Mouse (Mus musculus) heart, embryonic 10.5 days (tissue): ENCODE measurements around the gene Gm49361. TPM values are rescaled to one million over a fixed set of nuclear protein-coding genes. Genes with fewer than 3 reads are reported as not detected.

Experiments used
- DNase-seq: peaks from one replicate; pipeline ENCODE4 v3.0.0-alpha.2; 2017; ENCODE audit warnings: low spot score
- H3K27ac ChIP-seq: fragments of 300-500 bp; sonication (generic); 2 replicates; pipeline ENCODE4 v1.5.1; 2016; ENCODE audit warnings: mild to moderate bottlenecking
- H3K27me3 ChIP-seq: fragments of 300-500 bp; sonication (generic); 2 replicates; pipeline ENCODE4 v1.6.1; 2016; ENCODE audit warnings: mild to moderate bottlenecking; ENCODE audit not compliant: poor library complexity, insufficient read depth, severe bottlenecking
- H3K36me3 ChIP-seq: fragments of 300-500 bp; sonication (generic); 2 replicates; pipeline ENCODE4 v1.6.1; 2016; ENCODE audit warnings: mild to moderate bottlenecking, moderate library complexity
- H3K4me1 ChIP-seq: fragments of 300-500 bp; sonication (generic); 2 replicates; pipeline ENCODE4 v1.6.1; 2016; ENCODE audit warnings: mild to moderate bottlenecking
- H3K4me3 ChIP-seq: fragments of 300-500 bp; sonication (generic); 2 replicates; pipeline ENCODE4 v1.5.1; 2016; ENCODE audit warnings: mild to moderate bottlenecking, moderate library complexity
- H3K9me3 ChIP-seq: fragments of 300-500 bp; sonication (generic); 2 replicates; pipeline ENCODE4 v1.6.1; 2016; ENCODE audit warnings: mild to moderate bottlenecking, moderate library complexity
- WGBS: fragments of 180-500 bp; shearing (Covaris S2); methylation state at CpG from one replicate; pipeline ENCODE4 v1.1.7; 2016; 5-methylcytosine and 5-hydroxymethylcytosine counted together
- polyA plus RNA-seq: library from polyadenylated mRNA; unstranded; fragments of >200 nt; fragmentation: Nextera tagmentation; extraction: Ambion mirVana; gene quantifications from 2 replicates; pipeline ENCODE4 v1.2.1, GENCODE M21; 2016

The Gm49361 gene
- polyA plus RNA-seq, 1 experiment from 2014 or later: not detected

DNA sequence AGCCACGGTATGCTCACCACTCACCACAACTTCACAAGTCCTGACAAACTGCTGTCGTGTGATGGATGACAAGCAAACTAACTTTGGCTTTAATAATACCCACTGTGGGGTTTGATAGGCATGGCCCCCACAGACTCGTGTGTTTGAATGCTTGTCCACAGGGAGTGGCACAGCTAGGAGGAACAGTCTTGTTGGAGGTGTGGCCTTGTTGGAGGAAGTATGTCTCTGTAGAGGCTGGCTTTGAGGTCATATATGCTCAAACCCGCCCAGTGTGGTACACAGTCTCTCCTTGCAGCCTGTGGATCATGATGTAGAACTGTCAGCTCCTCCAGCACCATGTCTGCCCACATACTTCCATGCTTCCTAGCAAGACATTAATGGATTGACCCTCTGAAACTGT is 27.7 kb downstream of the Gm49361 start:
- Histone ChIP-seq H3K27ac (no peak overlapping the region), H3K36me3 (peaks cover 49% of the 10 kb centered on the region), H3K4me1 (peaks cover 8% of the 10 kb centered on the region; the same call in 1 of the 2 replicates), H3K4me3 (no peak overlapping the region), H3K27me3 (no peaks in the 10 kb centered on the region), H3K9me3 (no peaks in the 10 kb centered on the region)
- 78% methylated on average over 4 of the region's 4 CpGs for WGBS
- DNase-seq: no peak

GRCm38 (mm10) chr14:57716601-57717245 is 29.2 kb downstream of the Gm49361 start:
- no peak overlapping the region for H3K4me3 ChIP-seq
- DNase-seq: no peak
- no peaks in the 10 kb centered on the region for H3K27me3 ChIP-seq
- H3K4me1 ChIP-seq: peaks cover 8% of the 10 kb centered on the region; the same call in 1 of the 2 replicates
- no peaks in the 10 kb centered on the region for H3K9me3 ChIP-seq
- WGBS: 93% methylated on average over 4 of the region's 4 CpGs
- no peak overlapping the region for H3K27ac ChIP-seq
- peaks cover 40% of the 10 kb centered on the region for H3K36me3 ChIP-seq

DNA sequence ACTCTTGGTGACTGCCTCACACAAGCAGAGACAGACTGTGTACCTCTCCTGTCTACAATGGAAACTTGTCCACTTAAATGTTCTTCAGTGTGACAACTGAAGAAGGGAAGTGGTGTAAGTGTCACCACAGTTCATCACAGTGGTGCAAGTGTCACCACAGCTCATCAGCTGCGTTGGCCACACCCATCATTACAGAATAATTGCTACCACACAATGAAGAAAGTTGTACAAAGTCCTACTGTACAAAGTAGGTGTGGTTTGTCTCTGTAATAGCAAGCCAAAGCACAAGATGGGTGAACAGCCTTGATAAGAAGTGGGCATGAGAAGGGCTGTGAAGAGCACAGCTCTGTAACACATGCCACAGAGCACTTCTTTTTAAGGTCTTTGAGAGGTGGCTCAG is 33.0 kb downstream of the Gm49361 start:
- Histone ChIP-seq H3K27me3 (no peaks in the 10 kb centered on the region), H3K4me3 (no peak overlapping the region), H3K4me1 (peaks cover 16% of the 10 kb centered on the region), H3K9me3 (no peaks in the 10 kb centered on the region), H3K27ac (no peak overlapping the region), H3K36me3 (peaks cover 36% of the 10 kb centered on the region)
- 94% methylated on average over 1 of the region's 1 CpGs for WGBS
- DNase-seq: no peak

- Histone ChIP-seq H3K27me3 (no peaks in the 10 kb centered on the region), H3K9me3 (no peaks in the 10 kb centered on the region), H3K4me1 (peaks cover 23% of the 10 kb centered on the region), H3K27ac (no peak overlapping the region), H3K4me3 (no peak overlapping the region), H3K36me3 (peaks cover 34% of the 10 kb centered on the region)
- WGBS: 91% methylated on average over 6 of the region's 6 CpGs
- no peak for DNase-seq
Measured at GRCm38 (mm10) chr14:57711059-57711458, 34.8 kb downstream of the Gm49361 start.

GRCm38 (mm10) chr14:57709171-57709570 is 36.7 kb downstream of the Gm49361 start:
- 64% methylated on average over 10 of the region's 10 CpGs for WGBS
- Histone ChIP-seq H3K36me3 (peaks cover 42% of the 10 kb centered on the region), H3K27ac (0 out of 2 replicates have a peak overlapping the region, but pooled peaks have one; percentile 1), H3K9me3 (no peaks in the 10 kb centered on the region), H3K27me3 (no peaks in the 10 kb centered on the region), H3K4me1 (peaks cover 19% of the 10 kb centered on the region), H3K4me3 (no peak overlapping the region)
- DNase-seq: no peak

DNA sequence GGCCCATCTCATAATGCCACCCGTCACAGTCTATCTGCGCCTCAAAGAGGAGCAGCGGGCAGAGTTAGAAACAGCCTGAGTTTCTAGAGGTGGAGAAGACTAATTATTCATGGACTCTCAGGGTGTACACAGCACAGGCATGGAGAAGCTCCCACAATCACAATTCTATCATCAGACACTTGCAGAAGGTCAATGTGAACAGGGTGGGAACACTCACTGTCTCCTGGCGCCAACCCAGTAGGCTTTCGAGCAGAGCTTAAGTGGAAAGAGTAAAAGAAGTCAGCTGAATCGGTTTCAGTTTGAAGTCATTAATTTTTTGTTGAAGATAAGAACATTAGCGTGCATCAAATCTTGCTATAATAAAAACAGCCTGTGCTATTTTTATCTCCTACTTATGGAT is 37.3 kb downstream of the Gm49361 start:
- H3K27ac ChIP-seq: no peak overlapping the region
- H3K9me3 ChIP-seq: no peaks in the 10 kb centered on the region
- WGBS: 85% methylated on average over 7 of the region's 7 CpGs
- no peaks in the 10 kb centered on the region for H3K27me3 ChIP-seq
- no peak for DNase-seq
- no peak overlapping the region for H3K4me3 ChIP-seq
- H3K4me1 ChIP-seq: peaks cover 19% of the 10 kb centered on the region
- peaks cover 43% of the 10 kb centered on the region for H3K36me3 ChIP-seq

- no peak for DNase-seq
- H3K27ac ChIP-seq: peak overlapping the region; percentile 22; the same call in 1 of the 2 replicates
- H3K27me3 ChIP-seq: no peaks in the 10 kb centered on the region
- peaks cover 19% of the 10 kb centered on the region for H3K4me1 ChIP-seq
- H3K4me3 ChIP-seq: no peak overlapping the region
- H3K9me3 ChIP-seq: no peaks in the 10 kb centered on the region
- H3K36me3 ChIP-seq: peaks cover 48% of the 10 kb centered on the region
- WGBS: 76% methylated on average over 18 of the region's 18 CpGs
Measured at GRCm38 (mm10) chr14:57707100-57707893, 38.6 kb downstream of the Gm49361 start.

DNA sequence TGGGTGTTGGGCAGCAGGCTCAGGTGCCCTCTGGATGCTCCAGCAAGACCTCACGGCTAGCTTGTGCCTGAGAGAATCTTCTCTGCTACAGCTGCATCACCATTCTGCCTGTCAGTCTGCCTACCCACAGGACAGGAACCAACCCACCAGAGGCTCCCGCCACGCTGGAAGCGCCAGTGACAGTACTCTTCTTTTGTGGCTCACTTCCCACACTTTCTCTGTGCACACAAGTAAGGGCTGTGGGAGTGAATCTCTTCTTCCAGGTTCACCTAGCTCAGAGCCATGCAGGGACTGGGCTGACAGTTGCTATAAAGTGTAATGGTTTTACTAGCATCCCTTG is 39.2 kb downstream of the Gm49361 start:
- peaks cover 54% of the 10 kb centered on the region for H3K36me3 ChIP-seq
- H3K4me3 ChIP-seq: no peak overlapping the region
- H3K27ac ChIP-seq: no peak overlapping the region
- 91% methylated on average over 4 of the region's 4 CpGs for WGBS
- H3K27me3 ChIP-seq: no peaks in the 10 kb centered on the region
- no peaks in the 10 kb centered on the region for H3K9me3 ChIP-seq
- DNase-seq: no peak
- H3K4me1 ChIP-seq: peaks cover 19% of the 10 kb centered on the region

DNA sequence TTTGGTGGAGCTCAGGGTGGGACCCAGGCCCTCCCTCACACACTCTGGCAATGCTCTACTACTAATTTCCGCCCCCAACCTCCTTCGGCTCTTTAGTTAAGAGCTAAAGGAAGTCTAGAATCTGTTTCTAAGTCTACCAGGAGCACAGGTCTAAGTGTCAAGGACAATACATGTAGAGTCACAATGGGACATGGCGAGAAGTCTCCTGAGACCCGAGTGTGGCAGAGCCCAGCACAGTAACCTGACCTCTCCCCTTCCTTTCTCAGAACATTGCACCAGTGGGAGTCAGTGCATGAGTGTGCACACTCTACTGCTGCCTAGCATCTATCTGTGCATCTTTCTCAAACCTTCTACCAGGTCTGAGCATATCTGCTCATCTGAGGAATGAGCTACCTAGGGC is 40.1 kb downstream of the Gm49361 start:
- Histone ChIP-seq H3K4me1 (peaks cover 19% of the 10 kb centered on the region), H3K9me3 (no peaks in the 10 kb centered on the region), H3K27ac (no peak overlapping the region), H3K27me3 (no peaks in the 10 kb centered on the region), H3K4me3 (no peak overlapping the region), H3K36me3 (peaks cover 54% of the 10 kb centered on the region)
- DNase-seq: no peak
- 87% methylated on average over 4 of the region's 4 CpGs for WGBS

GRCm38 (mm10) chr14:57705075-57705474 is 40.8 kb downstream of the Gm49361 start:
- no peaks in the 10 kb centered on the region for H3K27me3 ChIP-seq
- H3K36me3 ChIP-seq: peaks cover 60% of the 10 kb centered on the region
- no peak overlapping the region for H3K4me3 ChIP-seq
- H3K4me1 ChIP-seq: peaks cover 19% of the 10 kb centered on the region
- 78% methylated on average over 4 of the region's 4 CpGs for WGBS
- H3K27ac ChIP-seq: no peak overlapping the region
- H3K9me3 ChIP-seq: no peaks in the 10 kb centered on the region
- DNase-seq: no peak

DNA sequence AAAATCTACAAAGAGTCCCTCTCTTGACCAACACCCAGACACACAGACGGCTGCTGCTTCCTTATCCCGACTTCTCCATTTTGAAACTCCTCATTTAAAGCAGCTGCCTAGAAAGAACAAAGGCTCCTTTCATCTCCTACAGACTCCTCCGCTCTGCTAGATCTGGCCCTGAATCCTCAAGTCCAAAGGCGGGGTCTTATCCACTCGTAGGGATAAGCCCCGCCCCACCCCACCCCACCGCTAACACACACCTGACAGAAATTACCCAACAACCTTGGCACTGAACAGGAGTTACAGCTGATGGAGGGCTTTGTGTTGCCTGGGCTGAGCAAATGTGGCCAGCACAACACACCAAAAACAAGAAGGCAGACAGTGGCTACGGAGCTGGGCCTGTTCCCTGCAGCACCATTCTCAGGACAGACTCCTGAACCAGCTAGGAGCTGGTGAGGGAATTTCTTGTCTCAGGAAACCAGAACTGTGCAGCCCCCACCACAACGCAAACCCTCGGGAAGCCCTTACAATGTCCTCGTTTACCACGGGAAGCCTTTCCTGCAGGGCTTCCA is 43.9 kb downstream of the Gm49361 start:
- DNase-seq: no peak
- WGBS: 80% methylated on average over 12 of the region's 12 CpGs

GRCm38 (mm10) chr14:57699461-57699970 is 46.4 kb downstream of the Gm49361 start:
- Histone ChIP-seq H3K27ac (no peak overlapping the region), H3K27me3 (no peaks in the 10 kb centered on the region), H3K4me3 (no peak overlapping the region), H3K9me3 (no peaks in the 10 kb centered on the region), H3K36me3 (peaks cover 78% of the 10 kb centered on the region), H3K4me1 (no peaks in the 10 kb centered on the region)
- peak; percentile 72 for DNase-seq
- WGBS: 94% methylated on average over 33 of the region's 33 CpGs

More for the DNA sequence above, 43.9 kb downstream of the Gm49361 start:
- Histone ChIP-seq H3K27ac (no peak overlapping the region), H3K27me3 (no peaks in the 10 kb centered on the region), H3K9me3 (no peaks in the 10 kb centered on the region), H3K4me3 (no peak overlapping the region), H3K4me1 (0 out of 2 replicates have a peak, but pooled peaks cover under 1% of the 10 kb centered on the region), H3K36me3 (peaks cover 73% of the 10 kb centered on the region)

- Histone ChIP-seq H3K27me3 (no peaks in the 10 kb centered on the region), H3K36me3 (peaks cover 81% of the 10 kb centered on the region)
Measured at GRCm38 (mm10) chr14:57699016-57699415, 46.9 kb downstream of the Gm49361 start.

More at GRCm38 (mm10) chr14:57699016-57699415, 46.9 kb downstream of the Gm49361 start:
- Histone ChIP-seq H3K4me3 (no peak overlapping the region), H3K9me3 (no peaks in the 10 kb centered on the region), H3K4me1 (no peaks in the 10 kb centered on the region), H3K27ac (no peak overlapping the region)
- DNase-seq: peak; percentile 51
- 86% methylated on average over 10 of the region's 10 CpGs for WGBS
